Mouse (Mus musculus) liver, postnatal 0 days (tissue): ENCODE data around the gene Vps11. TPM values are rescaled to one million over a fixed set of nuclear protein-coding genes. Genes with fewer than 3 reads are reported as not detected.
A peak's percentile ranks its signal among the peaks of the same experiment; 100 is the strongest.
"Not testable (repeated sequence)": the region's sequence is repeated elsewhere in the genome, so short reads cannot be mapped to it uniquely, and the experiment has no call there.

Source experiments
- ATAC-seq: fragments of 200-750 bp; cut with Nextera tagmentation; 2 replicates; pipeline ENCODE4 v1.8.0; 2017; ENCODE audit warnings: mild to moderate bottlenecking, moderate library complexity
- DNase-seq: peaks from one replicate; pipeline ENCODE4 v3.0.0-alpha.2; 2016
- H3K27ac ChIP-seq: fragments of 300-500 bp; sonication (generic); 2 replicates; pipeline ENCODE4 v1.5.1; 2014; ENCODE audit warnings: antibody characterized with exemption, moderate library complexity, mild to moderate bottlenecking, low read depth
- H3K27me3 ChIP-seq: fragments of 300-500 bp; sonication (generic); 2 replicates; pipeline ENCODE4 v1.6.1; 2014; ENCODE audit warnings: low read length, control low read depth, mixed read lengths; ENCODE audit not compliant: insufficient read depth
- H3K36me3 ChIP-seq: fragments of 300-500 bp; sonication (generic); replicated peaks from 2 replicates; pipeline ENCODE4 v1.6.1; 2014; ENCODE audit warnings: mild to moderate bottlenecking, control low read depth, low read length, moderate library complexity, mixed read lengths; ENCODE audit not compliant: insufficient read depth
- H3K4me1 ChIP-seq: fragments of 300-500 bp; sonication (generic); 2 replicates; pipeline ENCODE4 v1.6.1; 2014; ENCODE audit warnings: antibody characterized with exemption, mild to moderate bottlenecking, control low read depth; ENCODE audit not compliant: insufficient read depth
- H3K4me2 ChIP-seq: fragments of 300-500 bp; sonication (generic); 2 replicates; pipeline ENCODE4 v1.6.1; 2014; ENCODE audit warnings: low read depth, mild to moderate bottlenecking, low read length, moderate library complexity, mixed read lengths
- H3K4me3 ChIP-seq: fragments of 300-500 bp; sonication (generic); 2 replicates; pipeline ENCODE4 v1.5.1; 2014; ENCODE audit warnings: low read depth, low read length
- H3K9ac ChIP-seq: fragments of 300-500 bp; sonication (generic); replicated peaks from 2 replicates; pipeline ENCODE4 v1.6.1; 2014; ENCODE audit warnings: mild to moderate bottlenecking, moderate library complexity
- H3K9me3 ChIP-seq: fragments of 300-500 bp; sonication (generic); 2 replicates; pipeline ENCODE4 v1.6.1; 2016; ENCODE audit warnings: mild to moderate bottlenecking, control low read depth, low read length, mixed read lengths
- CTCF ChIP-seq: sonication (generic); IDR thresholded peaks from 2 replicates; pipeline ENCODE4 v1.5.1; 2016; ENCODE audit warnings: antibody characterized with exemption, low read depth
- EP300 ChIP-seq: IDR thresholded peaks from 2 replicates; pipeline ENCODE4 v1.6.1; 2016; ENCODE audit warnings: antibody characterized with exemption, low read depth, mild to moderate bottlenecking
- WGBS: fragments of 180-500 bp; shearing (Covaris S2); extraction: QIAGEN DNeasy Blood & Tissue Kit; methylation state at CpG from one replicate; pipeline ENCODE4 v1.1.7; 2014; ENCODE audit not compliant: insufficient replicate concordance; 5-methylcytosine and 5-hydroxymethylcytosine counted together
- microRNA-seq: library from miRNA; unstranded; fragments of <30 nt; microRNA quantifications from one replicate; pipeline ENCODE4, GENCODE M21; 2016
- polyA plus RNA-seq: library from polyadenylated mRNA; unstranded; fragments of >200 nt; fragmentation: Nextera tagmentation; extraction: Ambion mirVana; gene quantifications from 2 replicates; pipeline ENCODE4 v1.2.1, GENCODE M21; 2015

Vps11 gene
- polyA plus RNA-seq, 1 experiment from 2014 or later = 13.3 TPM

DNA sequence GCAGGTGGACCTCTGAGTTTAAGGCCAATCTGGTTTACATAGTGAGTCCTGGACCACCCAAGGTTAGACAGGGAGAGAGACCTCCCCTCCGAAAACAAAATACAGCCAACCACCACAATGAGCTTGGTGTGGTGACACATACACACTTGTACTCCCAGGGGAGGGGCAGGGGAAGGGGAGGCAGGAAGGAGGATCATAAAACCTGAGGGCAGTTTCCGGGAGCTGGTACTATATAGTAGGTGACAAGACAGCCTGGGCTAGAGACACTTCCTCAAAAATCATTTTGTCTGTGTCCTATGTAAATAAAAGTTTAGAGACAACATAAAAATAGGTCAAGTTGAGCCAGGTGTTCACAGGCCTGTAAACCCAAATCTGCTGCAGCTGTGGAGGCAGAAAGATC is 54.2 kb downstream of the Vps11 start:
- WGBS = 69% methylated on average over 2 of the region's 2 CpGs
- TF ChIP-seq CTCF (no peak), EP300 (no peak)
- H3K36me3 ChIP-seq = peaks cover 26% of the 10 kb centered on the region
- no peak overlapping the region for H3K4me3 ChIP-seq
- ATAC-seq (no peak), DNase-seq (no peak)
- H3K4me2 ChIP-seq = no peak overlapping the region
- no peaks in the 10 kb centered on the region for H3K9me3 ChIP-seq
- peak overlapping the region; percentile 8; the same call in 1 of the 2 replicates for H3K27ac ChIP-seq
- H3K4me1 ChIP-seq = peaks cover 29% of the 10 kb centered on the region
- H3K9ac ChIP-seq = no peak overlapping the region
- no peaks in the 10 kb centered on the region for H3K27me3 ChIP-seq

DNA sequence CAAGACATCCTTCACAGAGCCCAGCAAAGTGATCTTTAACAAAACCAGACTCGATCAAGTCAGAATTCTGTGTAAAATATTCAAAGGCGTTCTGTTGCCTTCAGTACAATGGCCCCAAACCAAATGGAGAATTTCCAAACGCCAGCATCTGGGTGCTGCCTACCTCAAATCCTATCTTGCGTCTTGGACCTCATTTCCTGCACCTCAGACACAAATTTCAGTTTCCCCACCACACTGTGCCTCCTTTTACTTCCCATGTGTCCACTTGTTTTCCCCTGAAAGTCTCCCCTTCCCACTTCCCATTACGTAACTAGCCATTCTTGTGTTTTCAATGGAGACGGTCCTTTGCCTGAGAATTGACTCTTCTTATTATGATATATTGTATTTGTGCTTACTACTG is 54.9 kb downstream of the Vps11 start:
- no peak overlapping the region for H3K4me2 ChIP-seq
- no peak overlapping the region for H3K4me3 ChIP-seq
- peaks cover 25% of the 10 kb centered on the region for H3K4me1 ChIP-seq
- no peak for DNase-seq
- no peak for ATAC-seq
- H3K36me3 ChIP-seq = peaks cover 26% of the 10 kb centered on the region
- no peak overlapping the region for H3K9ac ChIP-seq
- no peaks in the 10 kb centered on the region for H3K27me3 ChIP-seq
- WGBS = 83% methylated on average over 6 of the region's 6 CpGs
- H3K9me3 ChIP-seq = no peaks in the 10 kb centered on the region
- H3K27ac ChIP-seq = no peak overlapping the region
- no peak for TF ChIP-seq EP300
- TF ChIP-seq CTCF = no peak

DNA sequence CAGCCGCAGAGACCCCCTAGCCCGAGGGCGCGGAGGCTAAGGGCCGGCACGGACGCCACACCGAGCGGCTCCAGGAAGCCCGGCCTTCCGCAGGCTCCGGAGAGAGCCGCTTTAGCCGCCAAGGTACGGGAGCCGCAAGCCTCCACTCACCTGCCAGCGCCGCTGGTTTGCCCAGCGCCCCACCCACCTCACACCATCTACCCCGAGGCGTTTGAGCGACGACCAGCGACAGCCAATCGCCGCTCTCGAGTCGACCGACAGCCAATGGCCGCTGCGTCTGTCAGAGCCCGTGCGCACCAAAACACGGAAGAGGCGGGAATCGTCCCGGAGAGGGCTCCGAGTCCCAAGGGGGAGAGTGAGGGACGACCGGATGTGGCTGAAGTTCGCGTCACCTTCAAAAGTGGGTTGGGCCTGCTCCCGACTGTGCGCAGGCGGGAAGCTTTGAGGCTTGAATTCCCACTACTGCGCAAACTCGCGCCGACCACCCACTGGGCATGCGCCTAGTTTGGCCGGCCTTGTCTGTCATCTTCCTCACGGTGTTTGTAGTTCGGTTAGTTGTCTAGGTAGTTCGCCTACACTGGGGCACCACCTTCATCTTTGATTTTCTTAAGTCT is 55.9 kb downstream of the Vps11 start, which contains the start of gene Hinfp:
TSS of gene Hinfp (minus strand) at position 206 of the 614 bp plus-strand sequence.
- under 1% methylated on average over 53 of the region's 54 CpGs for WGBS
- peak within 1 kb of the TSS; percentile 91 for H3K27ac ChIP-seq

DNA sequence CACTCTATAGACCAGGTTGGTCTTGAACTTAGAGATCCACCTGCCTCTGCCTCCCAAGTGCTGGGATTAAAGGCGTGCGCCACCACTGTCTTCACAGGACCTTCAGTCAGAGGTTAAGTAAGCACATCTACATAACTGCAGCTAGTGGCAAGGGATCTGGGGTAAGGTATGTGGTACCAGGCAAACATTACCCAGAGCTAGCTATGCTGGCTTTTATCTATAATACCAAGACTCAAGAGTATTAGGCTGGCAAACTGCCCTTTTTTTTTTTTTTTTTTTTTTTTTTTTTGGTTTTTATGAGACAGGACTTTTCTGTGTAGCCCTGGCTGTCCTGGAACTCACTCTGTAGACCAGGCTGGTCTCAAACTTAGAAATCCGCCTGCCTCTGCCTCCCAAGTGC is 61.5 kb downstream of the Vps11 start:
- H3K27ac ChIP-seq = 0 out of 2 replicates have a peak overlapping the region, but pooled peaks have one; percentile 8
- WGBS = 85% methylated on average over 3 of the region's 3 CpGs

More for the DNA sequence above, 55.9 kb downstream of the Vps11 start, which contains the start of gene Hinfp:
- Histone ChIP-seq H3K4me2 (peak within 1 kb of the TSS; percentile 86), H3K9me3 (no peaks in the 10 kb centered on the region), H3K4me1 (peaks cover 21% of the 10 kb centered on the region), H3K4me3 (peak within 1 kb of the TSS; percentile 89), H3K27me3 (no peaks in the 10 kb centered on the region), H3K9ac (peak within 1 kb of the TSS; percentile 94), H3K36me3 (peaks cover 28% of the 10 kb centered on the region)
- ATAC-seq = peak; percentile 99
- peak; percentile 98 for DNase-seq
- TF ChIP-seq CTCF (no peak), EP300 (peak; percentile 64; the same call in 1 of the 2 replicates)

More for the DNA sequence above, 61.5 kb downstream of the Vps11 start:
- not testable (repeated sequence) for H3K9me3 ChIP-seq, DNase-seq, H3K27me3 ChIP-seq, H3K9ac ChIP-seq, H3K4me3 ChIP-seq, ATAC-seq, H3K4me2 ChIP-seq, H3K4me1 ChIP-seq
- peaks cover 75% of the 10 kb centered on the region for H3K36me3 ChIP-seq

Small RNA genes lying within 50 kb of the gene (microRNA-seq; reads per million reads assigned to microRNA genes)
- not detected for gene Gm44335
- gene Mir7085 = not detected

Other genes with a start within 250 kb of the Vps11 start
- not detected in 2 replicates for gene Gm49380, start 248.2 kb downstream of the Vps11 start, polyA plus RNA-seq
- 17.9 and 18.8 TPM in 2 replicates for gene Rnf26, start 248.2 kb downstream of the Vps11 start, polyA plus RNA-seq
- gene Mcam, start 227.2 kb downstream of the Vps11 start, polyA plus RNA-seq = 4.2 and 4.5 TPM in 2 replicates
- gene Cbl, start 127.6 kb downstream of the Vps11 start, polyA plus RNA-seq = 3.1 and 4.0 TPM in 2 replicates
- gene Ccdc153, start 121.0 kb downstream of the Vps11 start, polyA plus RNA-seq = not detected in 2 replicates
- gene Pdzd3, start 110.2 kb downstream of the Vps11 start, polyA plus RNA-seq = 0.08 TPM in 1 of 2 replicates, not detected in the other
- 4.6 and 5.6 TPM in 2 replicates for gene Nlrx1, start 93.1 kb downstream of the Vps11 start, polyA plus RNA-seq
- 4.2 TPM in 2 replicates for gene Abcg4, start 73.1 kb downstream of the Vps11 start, polyA plus RNA-seq
- gene Hinfp, start 56.0 kb downstream of the Vps11 start, polyA plus RNA-seq = 4.5 and 6.3 TPM in 2 replicates
- gene C2cd2l, start 41.4 kb downstream of the Vps11 start, polyA plus RNA-seq = 10.1 and 11.4 TPM in 2 replicates
- 19.0 and 19.4 TPM in 2 replicates for gene Dpagt1, start 35.7 kb downstream of the Vps11 start, polyA plus RNA-seq
- gene H2afx, start 27.0 kb downstream of the Vps11 start, polyA plus RNA-seq = 152 and 164 TPM in 2 replicates
- 517 and 539 TPM in 2 replicates for gene Hmbs, start 17.4 kb downstream of the Vps11 start, polyA plus RNA-seq
- gene Hyou1, start 17.8 kb upstream of the Vps11 start, polyA plus RNA-seq = 5.2 and 6.6 TPM in 2 replicates
- gene Slc37a4, start 35.2 kb upstream of the Vps11 start, polyA plus RNA-seq = 178 and 188 TPM in 2 replicates
- 1,409 and 1,489 TPM in 2 replicates for gene Rps25, start 45.5 kb upstream of the Vps11 start, polyA plus RNA-seq
- 48.0 and 50.4 TPM in 2 replicates for gene Trappc4, start 45.9 kb upstream of the Vps11 start, polyA plus RNA-seq
- gene Ccdc84, start 56.9 kb upstream of the Vps11 start, polyA plus RNA-seq = 11.8 and 12.5 TPM in 2 replicates
- not detected in 2 replicates for gene Foxr1, start 79.5 kb upstream of the Vps11 start, polyA plus RNA-seq
- gene Upk2, start 93.3 kb upstream of the Vps11 start, polyA plus RNA-seq = not detected in 2 replicates
- 2.0 and 2.2 TPM in 2 replicates for gene Bcl9l, start 121.2 kb upstream of the Vps11 start, polyA plus RNA-seq
- 0.32 and 0.55 TPM in 2 replicates for gene Cxcr5, start 200.2 kb upstream of the Vps11 start, polyA plus RNA-seq
- gene Ddx6, start 243.2 kb upstream of the Vps11 start, polyA plus RNA-seq = 5.3 and 6.3 TPM in 2 replicates